Mouse (Mus musculus) forebrain, embryonic 13.5 days (tissue): ENCODE data around the gene Ccdc152. TPM values are rescaled to one million over a fixed set of nuclear protein-coding genes. Genes with fewer than 3 reads are reported as not detected.

ENCODE experiments used
- ATAC-seq: fragments of 200-750 bp; cut with Nextera tagmentation; 2 replicates; pipeline ENCODE4 v1.8.0; 2017
- H3K27ac ChIP-seq: fragments of 300-500 bp; sonication (generic); 2 replicates; pipeline ENCODE4 v1.5.1; 2015; ENCODE audit warnings: inconsistent platforms, mild to moderate bottlenecking, moderate library complexity
- H3K27me3 ChIP-seq: fragments of 300-500 bp; sonication (generic); 2 replicates; pipeline ENCODE4 v1.6.1; 2015; ENCODE audit warnings: mild to moderate bottlenecking, inconsistent platforms
- H3K36me3 ChIP-seq: fragments of 300-500 bp; sonication (generic); 2 replicates; pipeline ENCODE4 v1.6.1; 2015; ENCODE audit warnings: mild to moderate bottlenecking, inconsistent platforms; ENCODE audit not compliant: poor library complexity, severe bottlenecking
- H3K4me1 ChIP-seq: fragments of 300-500 bp; sonication (generic); 2 replicates; pipeline ENCODE4 v1.6.1; 2015; ENCODE audit warnings: inconsistent platforms
- H3K4me2 ChIP-seq: fragments of 300-500 bp; sonication (generic); 2 replicates; pipeline ENCODE4 v1.6.1; 2015; ENCODE audit warnings: inconsistent platforms, mild to moderate bottlenecking, moderate library complexity
- H3K4me3 ChIP-seq: fragments of 300-500 bp; sonication (generic); 2 replicates; pipeline ENCODE4 v1.5.1; 2015; ENCODE audit warnings: mild to moderate bottlenecking, inconsistent platforms
- H3K9ac ChIP-seq: fragments of 300-500 bp; sonication (generic); 2 replicates; pipeline ENCODE4 v1.6.1; 2015; ENCODE audit warnings: mild to moderate bottlenecking, inconsistent platforms
- H3K9me3 ChIP-seq: fragments of 300-500 bp; sonication (generic); replicated peaks from 2 replicates; pipeline ENCODE4 v1.6.1; 2016; ENCODE audit warnings: inconsistent platforms
- WGBS: fragments of 180-500 bp; shearing (Covaris S2); methylation state at CpG from one replicate; pipeline ENCODE4 v1.1.7; 2015; 5-methylcytosine and 5-hydroxymethylcytosine counted together
- polyA plus RNA-seq: library from polyadenylated mRNA; unstranded; fragments of >200 nt; fragmentation: Nextera tagmentation; extraction: Ambion mirVana; gene quantifications from 2 replicates; pipeline ENCODE4 v1.2.1, GENCODE M21; 2015

The Ccdc152 gene
- polyA plus RNA-seq, 1 experiment from 2014 or later = not detected

DNA sequence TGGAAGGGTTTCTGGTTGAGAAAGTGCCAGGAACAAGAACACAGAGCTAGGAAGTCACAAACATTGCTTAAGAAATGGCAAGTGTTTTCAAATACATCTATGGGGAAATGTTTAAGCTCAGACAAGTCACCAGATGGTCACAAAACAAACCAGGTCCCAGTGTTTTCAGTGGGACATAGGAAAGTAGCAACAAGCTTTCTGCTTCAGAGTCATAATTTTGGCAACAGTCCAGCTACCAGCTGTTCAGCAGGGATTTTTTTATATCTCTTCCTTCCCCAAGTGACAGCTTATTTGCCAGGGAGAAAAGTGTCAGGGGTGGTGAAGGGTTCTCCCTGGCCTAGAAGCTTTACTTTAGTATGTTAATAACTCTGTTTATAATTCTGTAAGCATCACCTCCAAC, 9.6 kb upstream of the Ccdc152 start:
- Histone ChIP-seq H3K4me2 (no peak overlapping the region), H3K4me1 (no peaks in the 10 kb centered on the region), H3K9ac (no peak overlapping the region), H3K4me3 (no peak overlapping the region), H3K27ac (no peak overlapping the region), H3K27me3 (no peaks in the 10 kb centered on the region), H3K36me3 (no peaks in the 10 kb centered on the region), H3K9me3 (no peaks in the 10 kb centered on the region)
- no peak for ATAC-seq

DNA sequence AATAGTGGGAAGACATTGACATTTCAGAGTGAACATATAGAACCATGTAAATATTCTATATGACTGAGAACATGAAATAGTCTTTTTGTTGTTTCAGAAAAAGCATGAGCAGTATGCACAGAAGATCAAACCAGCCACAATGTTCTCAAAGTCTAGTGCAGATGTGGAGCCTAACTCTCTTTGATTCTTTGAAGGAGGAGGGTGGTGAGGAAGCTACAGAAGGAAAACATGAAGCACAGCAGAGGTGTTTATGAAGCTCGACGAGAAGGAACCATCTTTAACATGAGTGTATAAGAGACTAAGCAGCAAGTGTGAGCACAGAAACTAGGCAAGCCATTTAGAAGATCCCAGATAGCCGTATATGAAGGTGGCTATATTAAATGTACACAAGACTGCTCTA, 6.5 kb upstream of the Ccdc152 start:
- Histone ChIP-seq H3K9ac (no peak overlapping the region), H3K4me2 (no peak overlapping the region), H3K4me1 (no peaks in the 10 kb centered on the region), H3K4me3 (no peak overlapping the region), H3K27me3 (no peaks in the 10 kb centered on the region), H3K27ac (no peak overlapping the region), H3K36me3 (no peaks in the 10 kb centered on the region), H3K9me3 (no peaks in the 10 kb centered on the region)
- ATAC-seq = no peak
- WGBS = 94% methylated on average over 3 of the region's 3 CpGs

GRCm38 (mm10) chr15:3300361-3301100, 2.8 kb downstream of the Ccdc152 start:
- WGBS = 78% methylated on average over 4 of the region's 4 CpGs
- ATAC-seq = no peak
- H3K4me2 ChIP-seq = no peak overlapping the region
- H3K4me1 ChIP-seq = no peaks in the 10 kb centered on the region
- no peak overlapping the region for H3K4me3 ChIP-seq
- no peaks in the 10 kb centered on the region for H3K9me3 ChIP-seq
- H3K27ac ChIP-seq = no peak overlapping the region
- no peaks in the 10 kb centered on the region for H3K27me3 ChIP-seq
- no peaks in the 10 kb centered on the region for H3K36me3 ChIP-seq
- H3K9ac ChIP-seq = no peak overlapping the region

DNA sequence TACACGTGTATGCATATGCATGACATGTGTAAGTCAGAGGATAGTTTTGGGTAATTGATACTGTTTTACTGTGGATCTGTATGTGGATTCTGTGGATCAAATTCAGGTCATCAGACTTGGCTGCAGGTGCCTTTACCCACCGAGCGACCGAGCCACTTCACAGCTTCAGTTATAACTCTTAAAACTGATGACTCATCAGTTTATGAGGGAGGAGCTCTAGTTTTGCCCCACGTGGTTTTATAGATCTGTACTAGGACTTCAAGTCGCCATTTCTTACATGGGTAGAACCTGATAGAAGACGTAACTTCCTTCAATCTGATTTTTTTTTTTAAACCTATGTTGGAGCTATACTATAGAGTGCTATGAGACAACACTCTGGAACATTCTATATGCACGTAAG, 5.7 kb downstream of the Ccdc152 start:
- no peak overlapping the region for H3K4me3 ChIP-seq
- H3K9ac ChIP-seq = no peak overlapping the region
- ATAC-seq = no peak
- H3K9me3 ChIP-seq = no peaks in the 10 kb centered on the region
- H3K4me1 ChIP-seq = no peaks in the 10 kb centered on the region
- H3K4me2 ChIP-seq = no peak overlapping the region
- H3K27me3 ChIP-seq = no peaks in the 10 kb centered on the region
- no peaks in the 10 kb centered on the region for H3K36me3 ChIP-seq
- 86% methylated on average over 8 of the region's 8 CpGs for WGBS
- H3K27ac ChIP-seq = no peak overlapping the region

GRCm38 (mm10) chr15:3295986-3296385, 7.3 kb downstream of the Ccdc152 start:
- Histone ChIP-seq H3K4me1 (no peaks in the 10 kb centered on the region), H3K9ac (no peak overlapping the region), H3K36me3 (no peaks in the 10 kb centered on the region), H3K9me3 (no peaks in the 10 kb centered on the region), H3K27me3 (no peaks in the 10 kb centered on the region), H3K27ac (no peak overlapping the region), H3K4me2 (no peak overlapping the region), H3K4me3 (no peak overlapping the region)
- ATAC-seq = no peak
- WGBS = 81% methylated on average over 1 of the region's 1 CpGs

DNA sequence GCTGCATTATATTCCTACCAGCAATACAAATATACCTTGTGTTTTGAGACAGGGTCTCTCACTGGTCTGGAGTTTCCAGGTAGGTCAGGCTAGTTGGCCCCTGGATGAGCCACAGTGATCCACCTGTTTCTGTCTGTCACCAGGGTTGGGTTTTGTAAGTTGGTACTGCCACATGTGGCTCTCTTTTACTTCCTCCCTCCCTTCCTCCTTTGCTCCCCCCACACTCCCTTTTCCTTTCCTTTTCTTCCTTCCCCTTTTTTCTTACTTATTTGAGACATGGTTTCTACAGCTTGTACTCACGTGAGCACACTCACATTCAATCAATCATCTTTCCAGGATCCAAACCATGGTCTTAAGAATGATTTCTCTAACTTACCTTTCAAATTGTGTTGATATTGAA, 9.8 kb downstream of the Ccdc152 start:
- Histone ChIP-seq H3K4me3 (no peak overlapping the region), H3K27ac (no peak overlapping the region), H3K36me3 (no peaks in the 10 kb centered on the region), H3K9me3 (no peaks in the 10 kb centered on the region), H3K4me2 (no peak overlapping the region), H3K9ac (no peak overlapping the region), H3K4me1 (no peaks in the 10 kb centered on the region), H3K27me3 (no peaks in the 10 kb centered on the region)
- WGBS = 63% methylated on average over 1 of the region's 1 CpGs
- ATAC-seq = no peak

DNA sequence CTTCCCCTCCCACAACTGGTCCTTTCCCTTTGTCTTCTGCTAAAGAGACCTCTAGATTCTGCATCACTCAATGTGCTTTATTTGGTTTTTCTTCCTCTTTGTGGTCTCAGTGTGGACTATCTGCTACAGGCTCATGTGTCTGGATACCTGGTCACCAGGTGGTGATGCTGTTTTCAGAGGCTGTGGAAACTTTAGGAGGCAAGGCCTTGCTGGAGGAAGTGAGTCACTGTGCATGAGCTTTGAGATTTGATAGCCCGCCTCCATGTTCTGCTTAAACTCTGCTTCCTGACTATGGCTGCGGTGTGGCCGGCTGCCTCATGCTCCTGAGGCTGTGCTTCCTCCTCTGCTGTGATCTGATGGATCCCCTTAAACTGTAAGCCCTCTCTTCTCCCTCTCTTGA, 12.9 kb downstream of the Ccdc152 start:
- no peak overlapping the region for H3K9ac ChIP-seq
- H3K27me3 ChIP-seq = no peaks in the 10 kb centered on the region
- no peak overlapping the region for H3K4me3 ChIP-seq
- WGBS = 92% methylated on average over 3 of the region's 3 CpGs
- no peaks in the 10 kb centered on the region for H3K36me3 ChIP-seq
- no peak overlapping the region for H3K27ac ChIP-seq
- H3K9me3 ChIP-seq = no peaks in the 10 kb centered on the region
- H3K4me2 ChIP-seq = no peak overlapping the region
- ATAC-seq = no peak
- H3K4me1 ChIP-seq = no peaks in the 10 kb centered on the region

GRCm38 (mm10) chr15:3286032-3286431, 17.3 kb downstream of the Ccdc152 start:
- H3K4me3 ChIP-seq = no peak overlapping the region
- H3K36me3 ChIP-seq = no peaks in the 10 kb centered on the region
- no peaks in the 10 kb centered on the region for H3K4me1 ChIP-seq
- ATAC-seq = no peak
- H3K9me3 ChIP-seq = no peaks in the 10 kb centered on the region
- no peaks in the 10 kb centered on the region for H3K27me3 ChIP-seq
- H3K4me2 ChIP-seq = no peak overlapping the region
- H3K27ac ChIP-seq = no peak overlapping the region
- H3K9ac ChIP-seq = no peak overlapping the region

DNA sequence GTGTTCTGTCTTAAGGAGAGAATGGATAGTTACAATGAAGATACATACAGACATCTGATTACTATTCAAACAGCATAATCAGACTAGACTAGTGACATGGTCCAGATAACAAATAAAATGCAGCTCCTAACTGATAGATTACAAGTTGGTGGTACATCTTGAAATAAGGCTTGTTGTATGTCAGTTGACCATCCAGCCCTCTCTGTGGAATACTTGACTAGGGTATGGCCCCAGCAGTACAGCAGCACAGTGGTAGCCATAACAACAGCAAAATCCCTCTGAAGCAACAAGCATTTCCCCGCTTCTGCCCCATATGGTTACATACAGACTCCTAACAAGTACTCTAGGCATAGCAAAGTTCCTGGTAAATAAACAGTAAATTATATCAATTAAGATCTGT, 21.6 kb downstream of the Ccdc152 start:
- H3K27me3 ChIP-seq = no peaks in the 10 kb centered on the region
- H3K4me3 ChIP-seq = no peak overlapping the region
- 76% methylated on average over 1 of the region's 1 CpGs for WGBS
- no peak overlapping the region for H3K4me2 ChIP-seq
- H3K27ac ChIP-seq = no peak overlapping the region
- no peak overlapping the region for H3K9ac ChIP-seq
- no peaks in the 10 kb centered on the region for H3K4me1 ChIP-seq
- H3K9me3 ChIP-seq = no peaks in the 10 kb centered on the region
- ATAC-seq = no peak
- no peaks in the 10 kb centered on the region for H3K36me3 ChIP-seq

GRCm38 (mm10) chr15:3281216-3281615, 22.1 kb downstream of the Ccdc152 start:
- no peak overlapping the region for H3K4me3 ChIP-seq

GRCm38 (mm10) chr15:3279242-3279641, 24.1 kb downstream of the Ccdc152 start:
- no peak overlapping the region for H3K27ac ChIP-seq
- H3K9ac ChIP-seq = no peak overlapping the region
- H3K4me2 ChIP-seq = no peak overlapping the region
- 80% methylated on average over 7 of the region's 7 CpGs for WGBS
- H3K27me3 ChIP-seq = no peaks in the 10 kb centered on the region
- H3K4me1 ChIP-seq = no peaks in the 10 kb centered on the region
- no peaks in the 10 kb centered on the region for H3K9me3 ChIP-seq
- H3K36me3 ChIP-seq = no peaks in the 10 kb centered on the region
- no peak for ATAC-seq
- H3K4me3 ChIP-seq = no peak overlapping the region

More at GRCm38 (mm10) chr15:3281216-3281615, 22.1 kb downstream of the Ccdc152 start:
- H3K4me1 ChIP-seq = no peaks in the 10 kb centered on the region
- no peak overlapping the region for H3K27ac ChIP-seq
- no peaks in the 10 kb centered on the region for H3K36me3 ChIP-seq
- no peaks in the 10 kb centered on the region for H3K27me3 ChIP-seq
- H3K9ac ChIP-seq = no peak overlapping the region
- no peak overlapping the region for H3K4me2 ChIP-seq
- ATAC-seq = no peak
- no peaks in the 10 kb centered on the region for H3K9me3 ChIP-seq

GRCm38 (mm10) chr15:3277391-3277790, 25.9 kb downstream of the Ccdc152 start:
- no peak overlapping the region for H3K4me3 ChIP-seq
- H3K4me2 ChIP-seq = no peak overlapping the region
- no peaks in the 10 kb centered on the region for H3K36me3 ChIP-seq
- H3K9ac ChIP-seq = no peak overlapping the region
- no peaks in the 10 kb centered on the region for H3K27me3 ChIP-seq
- H3K4me1 ChIP-seq = no peaks in the 10 kb centered on the region
- no peak overlapping the region for H3K27ac ChIP-seq
- 92% methylated on average over 2 of the region's 2 CpGs for WGBS
- no peaks in the 10 kb centered on the region for H3K9me3 ChIP-seq
- no peak for ATAC-seq

DNA sequence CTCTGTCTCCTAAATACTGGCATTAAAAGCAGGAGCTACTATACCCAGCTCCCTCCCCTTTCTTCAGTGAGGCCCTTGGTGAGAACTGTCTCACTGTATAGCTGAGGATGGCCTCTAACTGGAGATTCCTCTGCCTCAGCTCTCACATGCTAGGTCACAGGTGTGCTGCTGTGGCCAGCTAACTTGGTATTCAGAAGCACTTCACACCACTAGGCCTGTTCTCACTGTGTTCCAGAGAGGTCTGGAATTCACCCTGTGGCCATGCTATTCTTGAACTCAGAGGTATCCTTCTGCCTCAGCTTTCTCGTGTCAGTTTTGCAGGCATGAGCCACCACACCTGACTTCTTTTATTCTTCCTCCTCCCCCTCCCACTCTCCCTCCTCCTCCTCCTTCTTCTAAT, 30.1 kb downstream of the Ccdc152 start:
- H3K9ac ChIP-seq = no peak overlapping the region
- H3K27ac ChIP-seq = no peak overlapping the region
- no peak overlapping the region for H3K4me2 ChIP-seq
- H3K36me3 ChIP-seq = no peaks in the 10 kb centered on the region
- peaks cover 6% of the 10 kb centered on the region; the same call in 1 of the 2 replicates for H3K4me1 ChIP-seq
- WGBS = 78% methylated on average over 1 of the region's 1 CpGs
- no peak overlapping the region for H3K4me3 ChIP-seq
- no peak for ATAC-seq
- no peaks in the 10 kb centered on the region for H3K9me3 ChIP-seq
- H3K27me3 ChIP-seq = no peaks in the 10 kb centered on the region
